Mouse (Mus musculus) left cerebral cortex, postnatal 4 days (tissue): ENCODE measurements around the gene Nek4. TPM values are rescaled to one million over a fixed set of nuclear protein-coding genes. Genes with fewer than 3 reads are reported as not detected.
A peak's percentile ranks its signal among the peaks of the same experiment; 100 is the strongest.

Source experiments
- DNase-seq: peaks from one replicate; pipeline ENCODE4 v3.0.0-alpha.2; 2022
- intact Hi-C: fragments of 180-260 bp; cut with DNase I; formaldehyde crosslinking; loops from one replicate; pipeline ENCODE4 v1.15.1; 2025
- total RNA-seq, 2 experiments: library from RNA; stranded (reverse); gene quantifications; 2 replicates each; pipeline ENCODE4 v1.2.3; 2021

Nek4 gene
- total RNA-seq = 10 to 100 TPM; 15.7 to 16.5 TPM

DNA sequence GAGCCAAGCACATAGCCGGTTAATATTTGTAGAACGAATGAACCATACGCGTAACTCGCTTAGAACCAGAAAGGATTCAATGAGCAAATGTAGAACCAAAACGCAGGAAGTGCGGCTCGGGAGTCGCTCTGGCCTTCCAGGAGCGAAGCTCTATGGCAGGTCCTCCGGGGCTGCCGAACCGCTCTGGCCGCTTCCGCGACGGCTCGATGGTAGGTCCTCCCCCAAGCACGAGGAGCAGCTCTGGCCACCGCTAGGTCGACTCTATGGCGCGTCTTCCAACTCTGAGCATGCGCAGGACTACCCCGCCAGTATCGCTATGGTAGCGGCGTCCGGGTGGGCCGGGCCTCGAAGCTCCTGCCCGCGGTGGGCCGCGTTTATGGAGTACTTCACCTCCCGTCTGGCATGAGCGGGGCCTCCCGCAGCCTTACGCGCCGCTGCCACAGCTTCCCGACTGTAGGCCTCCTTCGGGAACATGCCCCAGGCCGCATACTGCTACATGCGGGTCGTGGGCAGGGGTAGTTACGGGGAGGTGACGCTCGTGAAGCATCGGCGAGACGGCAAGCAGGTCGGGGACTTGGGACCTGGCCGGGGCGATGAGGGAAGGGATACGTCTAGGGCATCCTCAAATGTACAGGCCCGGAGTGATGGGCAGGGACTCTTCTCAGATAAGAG is at the start of gene Nek4:
Nek4 (plus strand) TSS at position 224 of the 672 bp plus-strand sequence.
- DNase-seq = peak; percentile 97
- intact Hi-C loops = no loop called here

GRCm38 (mm10) chr14:30902628-30903027 is 48.5 kb upstream of the Nek4 start:
- DNase-seq = no peak
- intact Hi-C loops = no loop called here

DNA sequence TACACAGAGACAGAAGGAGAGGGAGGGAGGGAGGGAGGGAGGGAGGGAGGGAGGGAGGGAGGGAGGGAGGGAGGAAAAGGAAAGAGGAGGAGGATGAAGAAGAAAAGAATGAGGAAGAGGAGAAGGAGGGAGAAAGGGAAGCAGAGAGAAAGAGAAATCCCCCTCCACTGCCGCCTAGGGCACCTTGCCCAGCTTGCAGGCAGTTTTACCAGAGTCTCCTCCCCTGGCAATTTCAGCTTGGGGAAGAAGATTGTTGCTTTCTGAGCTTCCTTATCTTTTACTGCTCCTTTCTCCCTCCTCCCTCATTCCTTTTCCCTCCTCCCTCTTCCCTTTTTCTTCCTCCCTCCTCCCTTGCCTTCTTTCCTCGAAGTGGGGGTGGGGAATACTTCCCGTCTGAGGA is 48.1 kb upstream of the Nek4 start:
- DNase-seq = no peak
- intact Hi-C loops = no loop called here

- intact Hi-C loops = no loop called here
- DNase-seq = no peak
These were observed 46.9 kb upstream of the Nek4 start for GRCm38 (mm10) chr14:30904307-30904706.

DNA sequence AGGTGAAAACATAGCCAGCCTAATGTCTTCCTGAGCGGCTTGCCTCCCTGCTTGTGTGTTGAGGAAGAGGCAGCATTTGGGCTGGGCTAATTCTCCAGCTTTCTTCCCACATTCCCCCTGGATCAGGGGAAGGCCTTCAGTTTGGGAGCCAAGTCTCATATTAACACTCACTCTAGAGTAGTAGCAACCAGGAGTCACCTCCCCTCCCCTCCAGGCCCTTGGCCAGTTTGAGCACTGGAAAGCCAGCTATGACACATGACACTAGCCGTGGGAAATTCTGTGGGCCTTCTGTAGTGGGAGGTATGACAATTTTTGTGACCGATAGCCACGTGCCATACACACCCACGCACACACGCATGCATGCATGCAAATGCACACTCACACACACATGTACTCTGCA is 45.2 kb upstream of the Nek4 start:
- no peak for DNase-seq
- intact Hi-C loops = no loop called here

- intact Hi-C loops = no loop called here
- DNase-seq = no peak
These were observed 43.3 kb upstream of the Nek4 start for GRCm38 (mm10) chr14:30907814-30908265.

DNA sequence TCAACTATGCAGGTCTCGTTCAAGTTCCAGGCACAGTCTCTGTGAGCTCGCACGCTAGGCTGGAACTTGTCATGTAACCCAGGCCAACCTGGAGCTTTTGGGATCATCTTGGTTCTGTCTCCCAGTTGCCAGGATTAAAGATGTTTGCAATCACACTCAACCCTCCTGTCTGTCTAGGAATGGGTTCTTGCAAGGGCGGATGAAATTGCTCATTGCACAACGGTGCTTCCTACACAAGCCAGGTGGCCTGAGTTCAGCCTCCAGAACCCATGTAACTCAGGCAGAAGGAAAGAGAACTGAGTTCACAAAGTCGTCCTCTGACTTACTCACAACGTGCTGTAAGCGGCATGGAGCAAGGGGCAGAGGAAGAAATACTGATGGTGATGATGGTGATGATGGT is 40.0 kb upstream of the Nek4 start:
- DNase-seq = no peak
- intact Hi-C loops = no loop called here

DNA sequence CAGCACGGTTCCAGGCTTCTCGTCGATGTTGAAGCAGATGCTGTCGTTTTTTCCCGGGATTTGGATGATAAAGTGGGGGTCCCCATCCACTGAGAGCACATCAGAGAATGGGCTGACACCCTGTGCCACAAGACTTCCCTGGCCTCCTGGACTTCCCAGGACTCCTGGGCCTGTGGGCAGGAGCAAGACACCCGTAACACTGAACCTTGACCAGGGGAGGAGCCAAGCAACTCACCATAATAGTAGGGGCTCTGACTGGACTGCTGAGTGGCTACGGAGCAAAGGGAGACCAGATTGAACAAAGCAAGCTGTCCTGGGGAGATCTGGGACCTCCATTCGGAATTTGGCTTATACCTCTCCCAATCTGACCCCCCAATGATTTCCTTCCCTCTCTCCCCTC is 38.5 kb upstream of the Nek4 start:
- DNase-seq = no peak
- intact Hi-C loops = no loop called here

- peak; percentile 28 for DNase-seq
- intact Hi-C loops = no loop called here
These were observed 37.8 kb upstream of the Nek4 start for GRCm38 (mm10) chr14:30913404-30913803.

GRCm38 (mm10) chr14:30916516-30916915 is 34.7 kb upstream of the Nek4 start:
- intact Hi-C loops = no loop called here
- DNase-seq = no peak

DNA sequence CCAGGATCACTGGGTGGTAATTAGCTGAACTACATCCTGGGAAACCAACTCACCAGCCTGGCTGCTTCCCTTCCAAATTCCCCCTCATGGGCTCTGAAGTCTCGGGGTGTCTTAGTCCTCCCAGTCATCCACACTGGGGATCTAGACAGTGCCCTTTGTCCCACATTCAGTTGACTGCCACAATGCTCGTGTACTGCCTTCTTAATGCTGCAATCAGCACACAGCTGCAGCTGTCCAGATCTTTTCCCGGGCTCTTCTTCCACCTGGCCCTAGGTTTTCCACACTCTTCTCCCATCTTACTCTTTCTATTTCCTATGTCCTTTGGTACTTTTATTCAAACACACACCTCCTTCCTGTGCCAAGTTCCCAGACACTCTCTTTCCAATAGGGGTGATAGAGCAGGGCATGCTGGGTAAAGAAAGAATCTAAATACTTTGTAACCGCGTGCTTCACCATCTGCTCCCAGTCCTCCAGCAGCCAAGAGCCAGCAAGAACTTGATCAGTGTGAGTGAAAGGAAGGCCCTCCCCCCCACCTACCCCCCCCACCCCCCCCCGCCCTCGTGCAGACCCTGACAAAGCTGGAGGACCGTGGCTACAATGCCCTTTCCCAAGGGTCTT is 29.0 kb upstream of the Nek4 start:
- no peak for DNase-seq
- intact Hi-C loops = no loop called here

DNA sequence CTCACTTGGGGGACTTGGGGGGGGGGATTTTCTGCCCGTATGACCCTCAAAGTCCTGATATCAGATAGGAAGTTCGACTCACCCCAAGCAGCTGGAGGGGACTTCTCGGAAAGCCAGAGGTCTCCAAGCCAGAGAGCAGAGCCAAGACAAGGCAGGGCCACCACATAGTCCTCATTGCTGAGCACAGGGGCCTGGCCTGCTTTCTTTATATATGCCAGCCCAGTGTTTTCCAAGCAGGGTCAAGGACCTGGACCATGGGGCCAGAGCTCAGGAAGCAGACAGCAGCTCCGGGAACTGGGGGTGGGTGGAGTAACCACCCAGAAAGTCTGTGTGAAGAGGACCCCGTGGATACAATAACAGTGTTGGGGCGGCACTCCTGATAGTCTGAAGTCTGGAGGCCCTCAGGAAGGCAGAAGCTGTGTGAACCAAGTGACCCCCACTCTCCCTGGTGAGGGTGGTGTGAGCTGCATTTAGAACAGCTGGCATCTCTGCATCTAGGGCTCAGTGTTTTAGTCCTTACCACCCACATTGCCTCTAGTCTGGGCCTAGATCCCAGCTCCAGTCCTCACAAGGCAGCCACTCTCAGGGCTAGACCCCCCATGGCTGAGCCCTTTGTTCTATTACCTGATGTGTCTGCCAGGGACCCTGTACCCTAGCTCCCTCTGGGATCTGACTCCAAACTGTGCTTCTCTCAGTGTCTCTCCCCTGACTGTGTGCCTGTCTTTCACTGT is 27.6 kb upstream of the Nek4 start, which contains the start of gene Itih3:
Itih3 (minus strand) TSS at position 386 of the 731 bp plus-strand sequence.
- intact Hi-C loops = no loop called here
- peak; percentile 45 for DNase-seq

GRCm38 (mm10) chr14:30925492-30925891 is 25.7 kb upstream of the Nek4 start:
- no peak for DNase-seq
- intact Hi-C loops = no loop called here

DNA sequence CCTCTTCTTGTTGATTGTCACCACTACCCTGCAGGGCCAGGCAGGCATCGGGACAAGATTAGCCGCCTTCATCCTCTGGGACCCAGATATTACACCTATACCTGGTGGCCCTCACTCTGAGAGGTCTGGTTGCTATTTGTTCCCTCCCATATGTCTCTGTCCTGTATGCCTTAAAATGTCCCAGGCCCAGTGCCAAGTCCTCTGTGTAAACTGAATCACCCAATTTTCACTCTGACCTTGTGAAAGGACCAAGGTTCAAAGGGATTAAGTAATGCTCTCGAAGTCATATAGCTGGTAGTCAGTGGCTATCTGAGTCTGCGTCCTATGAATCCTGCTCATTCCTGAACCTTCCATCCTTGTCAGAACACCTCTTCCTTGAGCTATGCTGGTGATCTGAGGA is 20.8 kb upstream of the Nek4 start:
- no peak for DNase-seq
- intact Hi-C loops = no loop called here

DNA sequence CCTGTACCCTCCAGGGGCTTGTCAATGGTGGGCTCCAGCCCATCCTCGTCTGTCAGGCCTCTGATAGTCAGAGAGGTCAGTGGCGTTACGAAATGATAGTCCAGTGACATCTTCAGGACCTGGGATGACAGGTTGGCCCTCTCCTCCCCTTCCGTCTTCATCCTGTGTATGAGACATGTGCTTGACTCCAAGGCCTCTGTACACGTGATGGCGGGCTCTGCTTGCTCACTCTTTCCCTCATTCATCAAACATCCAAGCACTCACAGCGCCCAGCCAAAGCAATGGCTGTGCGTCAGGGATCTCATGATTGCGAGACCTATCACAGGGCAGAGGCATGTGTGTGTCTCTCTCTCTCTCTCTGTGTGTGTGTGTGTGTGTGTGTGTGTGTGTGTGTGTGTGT is 17.8 kb upstream of the Nek4 start:
- DNase-seq = no peak
- intact Hi-C loops = no loop called here

DNA sequence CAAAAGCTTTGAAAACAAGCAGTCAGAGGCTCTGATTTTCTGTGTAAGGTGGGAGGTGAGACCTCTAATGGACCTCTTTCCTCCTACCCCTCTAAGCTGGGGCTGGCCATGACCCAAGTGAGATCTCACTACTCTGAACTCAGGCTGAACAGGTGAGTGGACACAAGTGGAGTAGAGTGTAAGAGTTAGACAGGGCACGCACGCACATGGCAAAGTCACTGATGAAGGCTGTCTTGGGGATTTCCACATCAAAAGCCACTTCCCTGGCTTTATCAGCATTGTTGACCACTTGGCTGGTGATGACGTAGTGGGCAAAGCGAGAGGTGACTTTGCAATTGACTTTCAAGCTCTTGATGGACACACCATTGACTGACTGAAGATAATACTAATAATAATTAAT is 8.9 kb upstream of the Nek4 start:
- DNase-seq = no peak
- intact Hi-C loops = loop anchor here (5.0 to 10.0 kb wide), 2 partner anchors 65 to 227 kb away; partner anchors contain the start of genes Mustn1 and Sfmbt1

GRCm38 (mm10) chr14:30943038-30943437 is 8.1 kb upstream of the Nek4 start, which contains the start of gene Itih1:
Itih1 (minus strand) TSS chr14:30943289.
- DNase-seq = no peak

DNA sequence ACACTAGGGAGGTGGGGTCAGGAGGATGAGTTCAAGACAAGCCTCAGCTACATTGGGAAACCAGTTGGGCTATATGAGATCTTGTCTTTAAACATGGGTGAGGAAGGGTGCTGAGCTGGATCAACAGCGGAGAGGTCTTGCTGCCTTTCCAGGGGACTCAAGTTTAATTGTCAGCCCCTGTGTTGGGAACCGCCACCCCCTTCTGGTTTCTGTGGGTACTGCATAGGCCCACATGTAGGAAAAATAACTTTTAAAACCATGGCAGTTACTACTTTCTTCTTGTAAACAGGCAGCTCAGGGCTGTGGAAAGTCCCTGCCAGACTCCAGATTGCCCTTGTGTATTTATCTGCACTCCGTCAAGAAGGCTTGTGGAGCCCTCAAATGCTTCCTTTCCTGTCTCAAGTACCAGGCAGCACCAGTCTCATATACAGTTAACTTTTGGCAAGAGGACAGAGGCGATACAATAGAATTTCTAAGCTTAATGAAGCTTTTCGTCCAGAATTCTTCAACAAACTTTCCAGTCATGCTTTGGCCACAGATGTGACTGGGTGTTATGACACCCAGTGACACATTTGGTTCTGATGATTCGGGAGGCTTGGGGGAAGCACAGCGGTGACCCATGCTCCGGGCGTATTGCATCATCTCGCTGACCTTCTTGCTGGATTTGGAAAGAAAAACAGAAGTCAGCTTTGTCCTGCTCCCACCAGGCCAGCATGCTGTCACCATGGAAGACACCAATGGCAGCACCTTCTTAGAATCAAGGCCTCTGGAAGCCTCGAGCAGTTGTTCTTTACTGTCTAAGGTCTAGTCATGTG is 7.1 kb upstream of the Nek4 start:
- DNase-seq = peak; percentile 57
- intact Hi-C loops = loop anchor here (5.0 to 10.0 kb wide), 2 partner anchors 67 to 229 kb away; partner anchors contain the start of genes Mustn1 and Sfmbt1

More at GRCm38 (mm10) chr14:30943038-30943437, 8.1 kb upstream of the Nek4 start, which contains the start of gene Itih1:
- intact Hi-C loops = loop anchor here (5.0 to 10.0 kb wide), 2 partner anchors 66 to 228 kb away; partner anchors contain the start of genes Mustn1 and Sfmbt1

DNA sequence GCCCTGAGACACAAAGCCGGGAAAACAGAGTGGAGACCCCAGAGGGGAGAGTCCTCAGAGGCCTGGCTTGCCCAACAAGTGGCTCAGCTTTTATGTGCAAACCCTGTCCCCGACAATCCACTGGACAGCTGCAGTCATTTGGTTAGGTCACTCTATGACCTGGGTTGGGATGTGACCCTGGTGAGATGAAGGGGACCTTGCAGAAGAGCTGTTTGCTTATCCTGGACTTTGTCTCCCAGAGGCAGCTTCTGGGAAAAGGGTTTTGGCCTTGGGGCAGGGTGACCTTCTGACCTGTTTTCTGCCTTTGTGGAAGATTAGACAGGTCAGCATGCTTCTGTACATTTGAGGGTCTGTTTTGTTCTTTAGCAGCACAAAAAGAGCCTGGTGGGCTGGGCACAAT is 6.4 kb upstream of the Nek4 start:
- intact Hi-C loops = loop anchor here (5.0 to 10.0 kb wide), 2 partner anchors 67 to 230 kb away; partner anchors contain the start of genes Mustn1 and Sfmbt1
- no peak for DNase-seq

DNA sequence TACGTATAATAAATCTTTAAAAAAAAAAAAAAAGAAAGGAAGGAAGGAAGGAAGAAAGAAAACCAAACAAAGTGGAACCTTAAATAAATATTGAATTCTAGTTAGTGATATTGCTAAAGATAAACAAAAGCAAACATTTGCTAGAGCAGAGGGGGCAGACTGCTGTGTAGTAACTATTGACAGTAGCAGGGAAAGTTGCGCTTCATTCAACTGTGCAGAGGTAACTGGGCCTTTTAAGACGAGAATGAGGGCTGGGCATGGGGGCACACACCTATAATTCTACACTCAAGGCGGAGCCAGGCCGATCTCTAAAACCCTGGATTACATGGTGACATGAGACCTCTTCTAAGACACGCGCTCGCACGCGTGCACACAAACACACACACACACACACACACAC is 1.2 kb upstream of the Nek4 start:
- DNase-seq = no peak
- intact Hi-C loops = loop anchor here (10.0 kb wide), 1 partner anchor 235 kb away; the partner anchor contains the start of gene Sfmbt1
